Mouse (Mus musculus) kidney, adult 10 weeks (tissue): ENCODE results near the gene Olfr676. TPM values are rescaled to one million over a fixed set of nuclear protein-coding genes. Genes with fewer than 3 reads are reported as not detected.

Source experiments
- polyA plus RNA-seq: library from polyadenylated mRNA; stranded (reverse); fragments of 350-450 nt; fragmentation: Illumina TruSeq; extraction: RNeasy Lipid Tissue Mini Kit (QIAGEN cat#74804); gene quantifications from one replicate; pipeline ENCODE4 v1.2.3, GENCODE M21; 2014; ENCODE audit warnings: low read depth, low replicate concordance

The Olfr676 gene
- not detected for polyA plus RNA-seq

DNA sequence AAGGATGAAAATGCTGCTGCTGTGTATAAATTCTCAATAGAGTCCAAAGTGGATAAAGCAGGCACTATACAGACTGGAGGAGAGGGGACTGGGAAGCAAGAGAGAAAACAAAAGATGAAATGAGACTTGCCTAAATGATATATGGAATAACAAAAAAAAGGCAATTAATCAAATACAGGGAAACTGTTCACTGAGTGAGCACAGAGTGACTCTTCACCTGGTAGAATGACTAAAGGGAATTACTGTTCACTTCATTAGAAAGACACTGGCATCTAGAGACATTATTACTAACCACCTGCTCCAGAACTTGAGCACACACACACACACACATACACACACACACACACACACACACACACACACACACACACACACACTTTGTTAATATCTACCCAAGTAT, at the start of gene Olfr676:
Gene Olfr676 (plus strand): TSS at position 301 of the 400 bp plus-strand sequence.

DNA sequence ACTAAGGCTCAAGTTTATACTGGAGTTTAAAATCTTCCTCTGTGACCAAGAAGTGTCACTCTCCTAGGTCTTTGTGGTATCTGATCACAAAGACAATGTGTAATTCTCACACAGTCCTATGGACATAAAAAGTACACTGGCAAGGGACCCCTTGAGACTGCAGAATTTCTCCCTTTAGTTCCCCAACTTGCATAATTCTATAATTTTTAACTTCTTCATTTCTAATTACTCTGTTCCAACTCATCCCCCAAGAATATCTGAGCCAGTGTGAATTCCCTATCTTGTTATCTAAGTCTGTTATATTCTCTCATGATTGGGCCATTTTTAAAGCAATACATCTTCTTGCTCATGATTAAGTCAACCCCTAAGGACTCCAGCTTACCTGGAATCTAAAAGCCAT, 30.6 kb upstream of the Olfr676 start, which contains the start of gene Olfr672:
Gene Olfr672 (minus strand): TSS at position 101 of the 400 bp plus-strand sequence.

DNA sequence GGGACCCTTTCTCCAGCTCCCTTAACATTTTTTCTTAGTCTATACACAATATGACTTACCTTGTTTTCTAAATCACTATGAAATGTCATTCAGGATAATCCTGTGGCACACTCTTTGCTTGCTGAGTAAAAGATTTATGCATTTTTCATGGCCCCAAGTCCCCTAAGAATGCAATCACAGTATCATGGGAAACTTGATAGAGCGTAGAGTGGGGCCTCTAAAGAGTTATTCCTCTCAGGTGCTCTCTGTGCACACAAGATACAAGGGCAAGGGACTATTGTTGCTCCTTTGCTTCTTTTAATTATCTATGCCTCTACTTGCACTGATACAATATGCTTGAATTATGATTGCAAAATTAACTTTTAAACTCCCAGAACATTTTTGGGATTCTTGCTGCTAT, 4.1 kb upstream of the Olfr676 start, which contains the start of gene Olfr675:
Gene Olfr675 (minus strand): TSS at position 101 of the 400 bp plus-strand sequence.

DNA sequence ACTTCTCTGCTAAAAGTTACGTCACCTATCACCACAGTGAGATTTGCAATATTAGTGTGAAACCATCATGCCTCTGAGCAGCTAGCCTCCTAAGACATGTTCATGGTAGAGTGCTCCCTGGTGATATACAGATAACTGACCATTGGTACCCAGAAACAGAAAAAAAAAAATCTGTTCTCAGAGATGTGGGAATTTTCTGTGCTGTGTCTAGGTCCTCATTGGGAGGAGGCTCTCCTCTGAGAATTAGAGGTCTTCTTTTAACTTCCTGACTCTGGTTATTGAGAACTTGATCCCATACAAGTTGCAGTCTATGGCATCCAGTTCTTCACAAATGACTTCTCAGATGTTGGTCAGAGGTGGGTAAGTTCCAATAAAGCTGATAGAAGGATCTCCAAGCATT, 31.7 kb downstream of the Olfr676 start, which contains the start of gene Olfr678:
Gene Olfr678 (plus strand): TSS at position 301 of the 400 bp plus-strand sequence.

DNA sequence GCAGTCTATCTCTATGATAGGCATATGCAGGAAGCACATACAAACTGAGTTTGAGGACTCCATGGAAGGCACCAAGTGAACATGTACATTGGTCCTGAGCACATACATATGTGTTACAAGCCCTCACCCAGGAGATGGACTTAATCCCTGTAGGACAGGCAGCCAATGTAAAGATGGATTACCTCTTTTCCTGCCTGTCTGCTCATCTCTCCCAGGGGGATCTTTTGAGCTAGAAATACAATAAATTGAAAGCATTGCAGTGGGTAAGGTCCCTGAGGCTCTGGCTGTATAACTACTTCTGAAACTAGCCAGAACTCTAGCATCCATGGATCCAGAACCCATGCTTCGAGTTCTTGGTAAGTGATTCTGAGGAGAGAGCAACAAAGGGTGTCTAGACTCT, 48.4 kb downstream of the Olfr676 start, which contains the start of gene Olfr679:
Gene Olfr679 (plus strand): TSS at position 301 of the 400 bp plus-strand sequence.

Other genes starting within 250 kb of the Olfr676 start
- not detected for gene Usp17lb, start 190.1 kb upstream of the Olfr676 start, polyA plus RNA-seq
- gene Usp17la, start 175.7 kb upstream of the Olfr676 start, polyA plus RNA-seq: not detected
- not detected for gene Olfr665, start 154.7 kb upstream of the Olfr676 start, polyA plus RNA-seq
- not detected for gene Olfr666, start 136.7 kb upstream of the Olfr676 start, polyA plus RNA-seq
- gene Olfr667, start 111.2 kb upstream of the Olfr676 start, polyA plus RNA-seq: not detected
- not detected for gene Olfr668, start 104.6 kb upstream of the Olfr676 start, polyA plus RNA-seq
- not detected for gene Olfr669, start 98.5 kb upstream of the Olfr676 start, polyA plus RNA-seq
- not detected for gene Olfr670, start 70.1 kb upstream of the Olfr676 start, polyA plus RNA-seq
- gene Olfr671, start 53.6 kb upstream of the Olfr676 start, polyA plus RNA-seq: not detected
- not detected for gene Olfr672, start 30.7 kb upstream of the Olfr676 start, polyA plus RNA-seq
- not detected for gene Olfr675, start 4.2 kb upstream of the Olfr676 start, polyA plus RNA-seq
- not detected for gene Olfr677, start 18.7 kb downstream of the Olfr676 start, polyA plus RNA-seq
- gene Olfr678, start 31.8 kb downstream of the Olfr676 start, polyA plus RNA-seq: not detected
- not detected for gene Olfr679, start 48.5 kb downstream of the Olfr676 start, polyA plus RNA-seq
- gene Olfr680-ps1, start 60.1 kb downstream of the Olfr676 start, polyA plus RNA-seq: not detected
- gene Olfr681, start 84.1 kb downstream of the Olfr676 start, polyA plus RNA-seq: not detected
- not detected for gene Olfr683, start 114.3 kb downstream of the Olfr676 start, polyA plus RNA-seq
- gene Olfr684, start 131.0 kb downstream of the Olfr676 start, polyA plus RNA-seq: not detected
- gene Olfr685, start 153.3 kb downstream of the Olfr676 start, polyA plus RNA-seq: not detected
- gene Olfr686, start 174.8 kb downstream of the Olfr676 start, polyA plus RNA-seq: not detected